Mouse (Mus musculus): ENCODE results near the gene Arid3c. TPM values are rescaled to one million over a fixed set of nuclear protein-coding genes. Genes with fewer than 3 reads are reported as not detected.
"Not testable (repeated sequence)": the region's sequence is repeated elsewhere in the genome, so short reads cannot be mapped to it uniquely, and the experiment has no call there.

Arid3c gene
- not detected for total RNA-seq (2021)
- polyA plus RNA-seq (2012; rRNA removed), result not detected in 2 replicates
- long read RNA-seq, result 0 reads

GRCm38 (mm10) chr4:41731052-41731765, at the start of gene Arid3c:
Arid3c (minus strand) TSS chr4:41731142.
- DNase-seq, result no peak

- DNase-seq, result not testable (repeated sequence)
Measured at GRCm38 (mm10) chr4:41775840-41776239, 44.9 kb upstream of the Arid3c start.

GRCm38 (mm10) chr4:41774506-41774905, 43.6 kb upstream of the Arid3c start:
- DNase-seq, result not testable (repeated sequence)

GRCm38 (mm10) chr4:41774002-41774401, 43.1 kb upstream of the Arid3c start, which contains the start of gene Ccl27a:
Ccl27a (minus strand) TSS chr4:41774247.
- peak; percentile 92 for DNase-seq

- peak; percentile 91 for DNase-seq
Measured at GRCm38 (mm10) chr4:41773502-41773901, 42.6 kb upstream of the Arid3c start.

- not testable (repeated sequence) for DNase-seq
Measured at GRCm38 (mm10) chr4:41772946-41773345, 42.0 kb upstream of the Arid3c start.

- not testable (repeated sequence) for DNase-seq
Measured at GRCm38 (mm10) chr4:41767301-41767700, 36.4 kb upstream of the Arid3c start.

- not testable (repeated sequence) for DNase-seq
Measured at GRCm38 (mm10) chr4:41763176-41763575, 32.2 kb upstream of the Arid3c start.

- DNase-seq, result peak; percentile 47
Measured at GRCm38 (mm10) chr4:41762688-41763114, 31.8 kb upstream of the Arid3c start.

GRCm38 (mm10) chr4:41762099-41762687, 31.3 kb upstream of the Arid3c start:
- DNase-seq, result no peak

GRCm38 (mm10) chr4:41761680-41762079, 30.7 kb upstream of the Arid3c start:
- no peak for DNase-seq

GRCm38 (mm10) chr4:41760911-41761310, 30.0 kb upstream of the Arid3c start:
- DNase-seq, result no peak

GRCm38 (mm10) chr4:41760288-41760721, 29.4 kb upstream of the Arid3c start:
- DNase-seq, result peak; percentile 96

GRCm38 (mm10) chr4:41759656-41760287, 28.8 kb upstream of the Arid3c start:
- peak; percentile 37 for DNase-seq

GRCm38 (mm10) chr4:41759206-41759605, 28.3 kb upstream of the Arid3c start:
- peak; percentile 71 for DNase-seq

GRCm38 (mm10) chr4:41758701-41759100, 27.8 kb upstream of the Arid3c start:
- DNase-seq, result no peak

GRCm38 (mm10) chr4:41758021-41758420, 27.1 kb upstream of the Arid3c start:
- peak; percentile 47 for DNase-seq

GRCm38 (mm10) chr4:41757321-41757720, 26.4 kb upstream of the Arid3c start:
- no peak for DNase-seq

- no peak for DNase-seq
Measured at GRCm38 (mm10) chr4:41756440-41756839, 25.5 kb upstream of the Arid3c start.

- peak; percentile 93 for DNase-seq
Measured at GRCm38 (mm10) chr4:41755338-41756305, 24.7 kb upstream of the Arid3c start, which contains the start of gene Sigmar1. Sigmar1 (minus strand) TSS chr4:41756157.

GRCm38 (mm10) chr4:41754797-41755337, 23.9 kb upstream of the Arid3c start, which contains the start of gene Galt:
Galt (plus strand) TSS chr4:41755228.
- no peak for DNase-seq

Data from adrenal gland, adult 2 months (tissue).